Mouse (Mus musculus): ENCODE measurements at regions not wholly inside any gene's neighbourhood (a gene's known extent, or its start where the extent isn't known, plus 50 kb on each side); places are given as distances from the start of the nearest gene placed in this dataset.
A peak's percentile ranks its signal among the peaks of the same experiment; 100 is the strongest.
"Not testable (repeated sequence)": the region's sequence is repeated elsewhere in the genome, so short reads cannot be mapped to it uniquely, and the experiment has no call there.

DNA sequence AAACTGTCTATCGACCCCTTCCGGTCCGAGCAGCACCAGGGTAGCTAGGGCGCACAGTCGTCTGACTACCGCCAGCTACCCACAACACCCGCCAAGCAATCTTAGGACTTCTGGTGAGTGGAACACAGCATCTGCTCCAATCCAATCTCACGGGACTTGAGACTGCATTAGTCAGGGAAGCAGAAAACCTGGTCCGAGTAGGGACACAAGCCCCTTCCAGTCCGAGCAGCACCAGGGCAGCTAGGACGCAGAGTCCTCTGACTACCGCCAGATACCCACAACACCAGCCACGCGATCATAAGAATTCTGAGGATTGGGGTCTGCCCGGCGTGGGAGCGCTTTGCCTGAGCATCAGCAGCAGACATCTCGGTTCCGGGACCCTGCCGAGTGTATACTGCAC lies 79.6 kb downstream of the Gm10715 start:
- not testable (repeated sequence) for DNase-seq (ENCODE audit: extremely low read depth, insufficient read length, low spot score)

- no peak for DNase-seq (ENCODE audit: extremely low read depth, insufficient read length, low spot score)
Measured at GRCm38 (mm10) chr9:3161181-3161580, 124.5 kb downstream of the Gm10715 start.

DNA sequence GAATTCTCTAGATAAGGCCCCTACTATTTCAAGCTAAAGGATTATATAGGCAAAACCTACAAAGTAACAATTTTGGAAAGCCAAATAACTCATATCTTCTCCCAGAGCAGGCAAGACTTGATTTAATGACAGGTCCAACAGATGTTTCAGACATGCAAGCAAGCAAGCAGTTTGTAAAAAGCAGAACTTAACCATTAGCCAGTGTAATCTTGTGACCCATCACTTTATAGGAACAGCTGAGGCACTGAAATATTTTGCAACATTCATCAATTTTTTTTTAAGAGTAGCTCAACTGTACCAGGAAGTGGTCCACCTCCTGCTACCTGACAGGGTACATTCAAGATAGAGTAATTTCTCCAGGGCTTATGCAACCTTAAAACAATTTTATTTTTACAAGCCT lies 147.7 kb downstream of the Gm10715 start:
- DNase-seq (ENCODE audit: extremely low read depth, insufficient read length, low spot score), result no peak

GRCm38 (mm10) chr9:3199151-3200018 lies 135.6 kb upstream of the Alkbh8 start:
- DNase-seq (ENCODE audit: extremely low read depth, insufficient read length, low spot score), result no peak

- peak; percentile 4 for DNase-seq (ENCODE audit: extremely low read depth, insufficient read length, low spot score)
Measured at GRCm38 (mm10) chr9:3200019-3200347, 135.0 kb upstream of the Alkbh8 start.

DNA sequence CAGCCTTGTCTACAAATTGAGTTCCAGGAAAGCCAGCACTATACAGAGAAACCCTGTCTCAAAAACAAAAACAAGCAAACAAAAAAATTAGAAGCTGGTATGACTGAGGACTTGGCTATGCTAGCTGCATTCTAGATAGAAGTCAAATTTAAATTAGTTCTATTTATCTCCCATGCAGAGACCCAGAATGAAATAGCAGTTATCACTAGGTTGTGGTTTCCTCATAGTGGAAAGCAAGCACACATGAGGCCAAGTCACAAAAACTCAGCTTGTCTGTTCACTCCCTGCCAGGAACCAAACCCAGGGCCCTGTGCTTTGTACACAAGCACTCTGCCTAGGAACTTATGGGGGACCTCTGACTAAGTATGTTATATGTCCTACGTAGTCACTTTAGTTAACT lies 126.8 kb upstream of the Alkbh8 start:
- not testable (repeated sequence) for DNase-seq (ENCODE audit: extremely low read depth, insufficient read length, low spot score)

DNA sequence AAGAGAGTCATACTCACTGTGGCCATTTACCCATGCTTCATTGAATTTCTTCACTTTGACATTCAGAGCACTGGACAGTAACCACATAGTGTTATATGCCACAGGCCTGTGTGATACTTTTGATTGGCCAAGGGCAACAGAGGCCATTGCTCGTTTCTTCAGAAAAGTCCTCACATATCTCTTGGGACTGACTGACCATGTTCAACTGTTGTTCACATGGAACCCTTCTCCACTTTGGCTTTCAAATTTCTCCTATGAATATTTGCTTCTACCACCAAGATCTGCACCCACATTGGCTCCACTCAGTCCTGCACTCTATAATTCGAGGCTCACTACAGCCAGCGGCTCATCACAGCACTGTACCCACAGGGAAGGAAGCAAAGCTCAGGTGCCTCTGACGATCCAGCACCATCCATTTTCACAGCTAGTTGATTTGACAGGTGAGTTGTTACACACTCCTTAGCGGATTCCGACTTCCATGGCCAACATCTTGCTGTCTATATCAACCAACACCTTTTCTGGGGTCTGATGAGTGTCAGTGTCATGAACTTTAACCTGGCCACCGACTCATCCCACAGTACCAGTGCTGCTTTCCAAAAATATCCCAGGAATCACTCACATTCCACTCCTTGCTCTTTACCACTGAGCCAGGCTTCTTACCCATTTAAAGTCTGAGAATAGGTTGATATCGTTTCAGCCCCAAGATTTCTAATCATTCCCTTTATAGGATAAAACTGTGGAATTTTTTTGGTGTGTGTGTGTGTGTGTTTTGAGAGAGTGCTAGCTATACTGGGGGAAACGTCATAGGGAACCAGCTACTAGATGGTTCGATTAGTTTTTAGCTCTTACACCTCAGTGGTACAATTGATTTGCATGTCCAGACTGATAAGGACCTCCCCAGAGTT lies 76.3 kb upstream of the Alkbh8 start:
- DNase-seq (ENCODE audit: extremely low read depth, insufficient read length, low spot score), result peak; percentile 85

DNA sequence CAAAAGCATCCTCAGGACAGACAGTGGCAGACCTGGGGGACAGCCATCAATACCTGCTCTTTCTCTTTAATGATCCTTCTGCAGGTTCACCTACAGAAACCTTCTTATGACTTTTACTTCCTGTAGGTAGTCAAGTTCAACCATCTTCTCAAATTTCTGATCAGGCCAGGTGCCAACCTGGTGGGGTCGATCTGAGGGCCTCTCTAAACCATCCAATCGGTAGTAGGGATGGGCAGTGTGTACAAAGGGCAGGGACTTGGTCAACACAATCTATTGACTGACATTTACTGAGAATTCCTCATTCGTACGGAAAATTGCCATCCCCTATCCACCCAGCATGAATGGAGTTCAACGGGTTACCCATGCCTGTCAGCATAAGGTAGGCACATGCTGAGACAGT lies 74.8 kb upstream of the Alkbh8 start:
- DNase-seq (ENCODE audit: extremely low read depth, insufficient read length, low spot score), result no peak

DNA sequence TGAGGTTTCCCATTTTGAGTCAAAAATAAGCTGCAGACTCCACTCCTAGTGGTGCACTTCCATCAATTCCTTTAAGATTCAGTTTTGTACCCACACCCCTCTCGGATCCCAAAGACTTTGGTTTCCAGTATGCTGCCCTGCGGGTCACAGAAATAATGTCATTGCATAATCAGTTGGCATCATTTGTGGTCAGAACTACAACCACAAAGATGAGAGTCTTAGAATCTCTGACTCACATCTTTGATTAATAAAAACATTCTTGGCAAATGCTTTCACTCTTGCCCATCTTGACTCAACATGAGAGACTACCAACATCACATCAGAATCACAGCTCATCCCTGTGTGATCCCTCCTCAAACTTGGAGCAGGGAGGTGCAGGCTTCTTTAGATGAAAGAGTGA lies 74.1 kb upstream of the Alkbh8 start:
- DNase-seq (ENCODE audit: extremely low read depth, insufficient read length, low spot score), result peak; percentile 14

- no peak for DNase-seq (ENCODE audit: extremely low read depth, insufficient read length, low spot score)
Measured at GRCm38 (mm10) chr9:3264467-3264866, 70.5 kb upstream of the Alkbh8 start.

GRCm38 (mm10) chr9:3280496-3280895 lies 54.4 kb upstream of the Alkbh8 start:
- not testable (repeated sequence) for DNase-seq (ENCODE audit: extremely low read depth, insufficient read length, low spot score)

GRCm38 (mm10) chr9:3281906-3282305 lies 53.0 kb upstream of the Alkbh8 start:
- not testable (repeated sequence) for DNase-seq (ENCODE audit: extremely low read depth, insufficient read length, low spot score)

GRCm38 (mm10) chr9:3283381-3283780 lies 51.6 kb upstream of the Alkbh8 start:
- not testable (repeated sequence) for DNase-seq (ENCODE audit: extremely low read depth, insufficient read length, low spot score)
